Mouse (Mus musculus) intestine, embryonic 14.5 days (tissue): ENCODE data around the gene Icos. TPM values are rescaled to one million over a fixed set of nuclear protein-coding genes. Genes with fewer than 3 reads are reported as not detected.

ENCODE experiments used
- ATAC-seq: fragments of 200-750 bp; cut with Nextera tagmentation; replicated peaks from 2 replicates; pipeline ENCODE4 v1.8.0; 2017; ENCODE audit warnings: low read depth, moderate number of reproducible peaks, moderate TSS enrichment, moderate library complexity; ENCODE audit not compliant: low FRiP score, low TSS enrichment
- DNase-seq: peaks from one replicate; pipeline ENCODE4 v3.0.0-alpha.2; 2018; ENCODE audit warnings: low spot score
- H3K27ac ChIP-seq: fragments of 300-500 bp; sonication (generic); 2 replicates; pipeline ENCODE4 v1.5.1; 2014; ENCODE audit warnings: low read depth, mild to moderate bottlenecking, control low read depth
- H3K27me3 ChIP-seq: fragments of 300-500 bp; sonication (generic); replicated peaks from 2 replicates; pipeline ENCODE4 v1.6.1; 2014; ENCODE audit warnings: low read length, control low read depth; ENCODE audit not compliant: control insufficient read depth, insufficient read depth
- H3K36me3 ChIP-seq: fragments of 300-500 bp; sonication (generic); 2 replicates; pipeline ENCODE4 v1.6.1; 2014; ENCODE audit warnings: low read length, control low read depth; ENCODE audit not compliant: control insufficient read depth, insufficient read depth
- H3K4me1 ChIP-seq: fragments of 300-500 bp; sonication (generic); replicated peaks from 2 replicates; pipeline ENCODE4 v1.6.1; 2014; ENCODE audit warnings: low read length, control low read depth, mixed read lengths; ENCODE audit not compliant: control insufficient read depth, insufficient read depth
- H3K4me2 ChIP-seq: fragments of 300-500 bp; sonication (generic); 2 replicates; pipeline ENCODE4 v1.6.1; 2014; ENCODE audit warnings: low read length
- H3K4me3 ChIP-seq: fragments of 300-500 bp; sonication (generic); 2 replicates; pipeline ENCODE4 v1.5.1; 2014; ENCODE audit warnings: low read depth, low read length, control low read depth, mixed read lengths
- H3K9ac ChIP-seq: fragments of 300-500 bp; sonication (generic); 2 replicates; pipeline ENCODE4 v1.6.1; 2014; ENCODE audit warnings: mild to moderate bottlenecking, low read length
- H3K9me3 ChIP-seq: fragments of 300-500 bp; sonication (generic); 2 replicates; pipeline ENCODE4 v1.6.1; 2016; ENCODE audit warnings: low read length, control low read depth; ENCODE audit not compliant: control insufficient read depth
- WGBS: fragments of 180-500 bp; shearing (Covaris S2); extraction: QIAGEN DNeasy Blood & Tissue Kit; methylation state at CpG from one replicate; pipeline ENCODE4 v1.1.7; 2014; 5-methylcytosine and 5-hydroxymethylcytosine counted together
- polyA plus RNA-seq: library from polyadenylated mRNA; unstranded; fragments of >200 nt; fragmentation: Nextera tagmentation; extraction: Ambion mirVana; gene quantifications from 2 replicates; pipeline ENCODE4 v1.2.1, GENCODE M21; 2014

The Icos gene
- polyA plus RNA-seq, 1 experiment from 2014 or later: 0.32 TPM

DNA sequence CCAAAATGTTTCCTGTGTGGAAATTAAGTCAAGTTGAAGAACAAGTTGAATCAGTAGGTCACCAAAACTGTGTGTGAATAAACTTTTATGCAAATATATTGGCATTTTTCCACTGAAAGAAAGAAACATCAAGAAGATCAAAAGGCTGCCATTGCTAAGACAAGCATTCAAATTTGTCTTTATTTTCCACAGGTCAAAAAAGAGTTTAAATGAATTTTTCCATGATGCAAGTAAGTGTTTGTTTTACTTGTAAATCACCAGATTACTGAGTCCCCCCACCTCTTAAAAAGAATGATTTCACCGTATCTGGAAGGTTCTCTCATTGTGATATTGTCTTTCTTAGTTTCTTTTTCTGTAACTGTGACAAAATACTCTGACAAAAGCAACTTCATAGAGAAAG, 57.5 kb downstream of the Icos start:
- Histone ChIP-seq H3K4me3 (no peak overlapping the region), H3K27me3 (no peaks in the 10 kb centered on the region), H3K4me1 (no peaks in the 10 kb centered on the region), H3K9ac (no peak overlapping the region), H3K36me3 (no peaks in the 10 kb centered on the region), H3K9me3 (no peaks in the 10 kb centered on the region), H3K4me2 (no peak overlapping the region), H3K27ac (no peak overlapping the region)
- 83% methylated on average over 1 of the region's 1 CpGs for WGBS
- DNase-seq (no peak), ATAC-seq (no peak)

DNA sequence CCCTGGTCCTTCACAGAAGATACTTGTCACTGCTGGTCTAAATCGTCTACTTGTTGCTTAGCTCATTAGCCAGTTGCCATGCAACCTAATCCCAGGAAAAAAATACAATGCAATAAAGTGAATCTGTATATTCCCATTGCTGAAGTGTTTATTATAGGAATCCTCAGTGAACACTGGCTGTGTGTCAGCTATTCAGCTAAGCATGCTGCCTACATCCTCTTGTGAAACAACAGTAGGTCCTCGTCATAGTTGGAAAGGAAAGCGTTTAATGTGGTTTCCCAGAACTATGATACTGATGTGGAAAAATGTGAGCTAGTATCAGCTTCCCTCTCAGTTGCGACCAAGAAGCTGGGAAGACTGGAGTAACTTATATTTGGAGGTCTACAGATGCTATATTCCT, 60.5 kb downstream of the Icos start:
- Histone ChIP-seq H3K4me1 (no peaks in the 10 kb centered on the region), H3K4me3 (no peak overlapping the region), H3K9ac (no peak overlapping the region), H3K9me3 (no peaks in the 10 kb centered on the region), H3K27me3 (no peaks in the 10 kb centered on the region), H3K27ac (no peak overlapping the region), H3K36me3 (no peaks in the 10 kb centered on the region), H3K4me2 (no peak overlapping the region)
- WGBS: 66% methylated on average over 4 of the region's 4 CpGs
- ATAC-seq (no peak), DNase-seq (no peak)

DNA sequence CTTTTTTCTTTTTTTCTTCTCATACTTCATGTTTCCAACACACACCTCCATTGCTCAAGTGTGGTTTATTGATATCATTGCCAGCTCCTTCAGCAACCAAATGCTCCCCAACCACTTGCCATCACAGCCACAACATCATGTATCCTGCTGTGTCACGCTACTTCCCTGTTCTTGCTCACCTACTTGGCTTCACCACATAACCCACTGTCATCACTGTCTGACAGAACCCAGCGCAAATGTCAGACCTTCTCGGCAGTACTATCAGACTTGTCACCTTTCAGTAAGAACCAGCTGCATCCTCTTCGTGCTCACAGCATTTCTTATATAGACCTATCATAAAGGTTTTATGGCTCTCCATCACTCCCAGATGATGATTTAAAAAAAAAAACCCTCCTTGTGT, 61.6 kb downstream of the Icos start:
- DNase-seq: no peak
- no peak for ATAC-seq
- H3K4me1 ChIP-seq: no peaks in the 10 kb centered on the region
- WGBS: 75% methylated on average over 4 of the region's 4 CpGs
- no peak overlapping the region for H3K27ac ChIP-seq
- H3K9ac ChIP-seq: no peak overlapping the region
- H3K4me3 ChIP-seq: no peak overlapping the region
- no peaks in the 10 kb centered on the region for H3K27me3 ChIP-seq
- no peaks in the 10 kb centered on the region for H3K36me3 ChIP-seq
- H3K4me2 ChIP-seq: no peak overlapping the region
- H3K9me3 ChIP-seq: no peaks in the 10 kb centered on the region

DNA sequence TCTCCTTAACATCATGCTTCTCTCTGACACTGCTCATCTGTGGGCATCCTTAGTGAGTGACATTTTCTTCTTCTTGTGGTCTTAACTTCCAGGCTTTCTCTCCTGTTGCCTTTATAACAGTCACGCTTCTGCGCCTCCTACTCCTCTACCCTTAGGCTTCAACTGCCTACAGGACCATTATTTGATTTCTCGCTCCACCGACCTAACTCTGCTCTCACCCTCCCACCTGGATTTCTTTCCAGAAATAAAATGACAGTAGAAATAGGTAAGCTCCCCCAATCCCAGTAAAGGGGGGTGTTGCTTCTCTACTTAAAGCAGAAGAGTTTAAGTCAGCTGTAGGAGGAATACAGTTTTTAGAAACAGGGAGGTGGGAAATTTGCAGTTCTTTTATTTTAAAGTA, 62.7 kb downstream of the Icos start:
- Histone ChIP-seq H3K27ac (no peak overlapping the region), H3K4me2 (no peak overlapping the region), H3K36me3 (no peaks in the 10 kb centered on the region), H3K27me3 (no peaks in the 10 kb centered on the region), H3K9ac (no peak overlapping the region), H3K4me3 (no peak overlapping the region), H3K4me1 (no peaks in the 10 kb centered on the region), H3K9me3 (no peaks in the 10 kb centered on the region)
- DNase-seq (no peak), ATAC-seq (no peak)
- WGBS: 93% methylated on average over 4 of the region's 4 CpGs

GRCm38 (mm10) chr1:61042842-61043241, 65.1 kb downstream of the Icos start:
- H3K27me3 ChIP-seq: no peaks in the 10 kb centered on the region
- H3K4me1 ChIP-seq: no peaks in the 10 kb centered on the region
- no peaks in the 10 kb centered on the region for H3K36me3 ChIP-seq
- H3K9me3 ChIP-seq: no peaks in the 10 kb centered on the region
- H3K27ac ChIP-seq: no peak overlapping the region
- ATAC-seq: no peak
- H3K9ac ChIP-seq: no peak overlapping the region
- WGBS: 85% methylated on average over 2 of the region's 2 CpGs
- H3K4me3 ChIP-seq: no peak overlapping the region
- H3K4me2 ChIP-seq: no peak overlapping the region
- DNase-seq: no peak

DNA sequence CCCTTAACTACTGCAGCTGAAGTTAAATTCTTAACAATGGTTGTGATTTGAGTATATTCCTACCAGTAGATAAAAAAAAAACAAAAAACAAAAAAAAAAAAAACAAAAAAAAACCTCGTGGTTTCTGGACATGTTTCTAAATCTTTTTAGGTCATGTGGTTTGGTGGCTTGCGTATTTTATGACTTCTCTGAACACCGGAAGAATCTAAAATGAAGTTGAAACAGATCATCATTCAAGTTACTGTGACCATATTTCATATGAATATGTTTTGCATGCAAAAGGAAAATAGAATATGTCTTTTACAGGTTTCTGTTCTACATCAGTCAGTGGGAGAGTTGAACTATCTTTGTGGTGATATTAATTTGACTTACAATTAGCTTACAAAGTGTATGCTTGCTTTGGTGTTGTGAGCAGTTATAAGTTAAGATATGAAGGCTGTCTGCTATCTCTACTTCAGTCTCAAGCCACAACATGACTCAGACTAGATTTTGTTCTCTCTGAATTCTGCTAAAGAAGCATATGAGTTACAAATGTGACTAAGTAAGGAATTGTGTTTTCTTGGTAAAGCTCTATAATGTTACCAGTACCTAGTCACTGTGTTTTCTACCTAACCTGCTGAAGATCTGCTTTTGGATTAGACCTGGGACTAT, 68.5 kb downstream of the Icos start:
- no peaks in the 10 kb centered on the region for H3K36me3 ChIP-seq
- no peak for ATAC-seq
- no peaks in the 10 kb centered on the region for H3K4me1 ChIP-seq
- no peaks in the 10 kb centered on the region for H3K9me3 ChIP-seq
- no peak overlapping the region for H3K4me2 ChIP-seq
- H3K4me3 ChIP-seq: no peak overlapping the region
- no peak overlapping the region for H3K9ac ChIP-seq
- no peak for DNase-seq
- no peak overlapping the region for H3K27ac ChIP-seq
- H3K27me3 ChIP-seq: no peaks in the 10 kb centered on the region
- 78% methylated on average over 3 of the region's 3 CpGs for WGBS

DNA sequence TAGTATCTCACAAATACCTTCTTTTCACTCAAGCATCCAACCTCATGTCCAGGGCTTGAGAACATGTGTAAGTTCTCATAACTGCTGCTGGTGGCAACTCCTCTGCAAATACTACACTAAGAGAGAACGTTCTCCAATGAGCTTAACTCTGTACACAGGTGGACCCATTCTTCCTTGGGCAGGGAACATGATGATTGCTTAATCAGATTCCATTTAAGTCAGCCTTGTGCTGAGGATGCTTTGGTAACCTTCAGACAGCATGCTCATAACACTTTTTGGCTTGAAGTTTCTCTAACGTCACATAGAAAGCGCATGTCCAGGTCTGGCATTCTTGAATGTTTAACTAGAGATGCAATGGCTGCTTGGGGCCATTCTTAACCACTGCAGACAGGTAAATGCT, 69.6 kb downstream of the Icos start:
- ATAC-seq (no peak), DNase-seq (no peak)
- 77% methylated on average over 3 of the region's 3 CpGs for WGBS
- Histone ChIP-seq H3K27me3 (no peaks in the 10 kb centered on the region), H3K4me3 (no peak overlapping the region), H3K9ac (no peak overlapping the region), H3K4me1 (no peaks in the 10 kb centered on the region), H3K36me3 (no peaks in the 10 kb centered on the region), H3K9me3 (no peaks in the 10 kb centered on the region), H3K4me2 (no peak overlapping the region), H3K27ac (no peak overlapping the region)

Other genes with a start within 250 kb of the Icos start
- not detected in 2 replicates for gene Ctla4, start 90.9 kb upstream of the Icos start, polyA plus RNA-seq